Mouse (Mus musculus) brain, embryonic 14.5 days (tissue): ENCODE results near the gene Ccnd1.
A peak's percentile ranks its signal among the peaks of the same experiment; 100 is the strongest.

Experiments
- CTCF ChIP-seq: fragments of 200-500 bp; IDR thresholded peaks from 2 replicates; pipeline ENCODE4 v1.5.1; 2012; ENCODE audit warnings: inconsistent platforms, mild to moderate bottlenecking, moderate library complexity, borderline replicate concordance; ENCODE audit not compliant: insufficient read depth, insufficient read length; ENCODE audit errors: extremely low read depth
- POLR2A ChIP-seq: fragments of 200-500 bp; IDR thresholded peaks from 2 replicates; pipeline ENCODE4 v1.6.1; 2012; ENCODE audit warnings: mild to moderate bottlenecking, inconsistent platforms, borderline replicate concordance; ENCODE audit not compliant: poor library complexity, insufficient read depth, insufficient read length, severe bottlenecking; ENCODE audit errors: extremely low read depth

DNA sequence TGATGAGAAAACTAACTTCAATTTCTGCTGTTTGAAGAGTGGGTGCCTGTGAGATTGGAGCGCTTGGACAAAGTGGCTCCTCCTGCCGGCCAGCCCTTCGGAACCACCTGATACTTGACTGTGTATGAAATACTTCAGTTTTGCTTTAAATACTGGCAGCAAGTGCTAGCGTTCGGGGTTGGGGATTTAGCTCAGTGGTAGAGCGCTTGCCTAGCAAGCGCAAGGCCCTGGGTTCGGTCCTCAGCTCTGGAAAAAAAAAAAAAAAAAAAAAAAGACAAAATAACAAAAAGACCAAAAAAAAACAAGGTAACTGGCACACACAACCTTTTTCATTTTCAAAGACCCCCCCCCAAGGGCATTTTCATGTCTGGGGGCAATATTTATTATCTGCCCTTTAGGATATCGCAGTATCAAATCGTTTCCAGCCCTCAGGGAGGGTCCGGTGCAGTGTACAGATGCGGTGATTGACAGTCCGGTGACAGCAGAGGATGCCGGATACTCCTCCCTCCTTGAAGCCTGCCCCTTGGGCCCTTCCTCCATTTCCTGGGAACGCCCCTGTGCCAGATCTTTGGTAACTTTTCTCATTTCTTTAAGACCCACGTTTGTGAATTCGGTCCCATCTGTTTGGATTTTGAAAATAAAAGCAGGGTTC is 25.3 kb downstream of the Ccnd1 start:
- TF ChIP-seq CTCF (peak; percentile 17; the same call in 1 of the 2 replicates), POLR2A (no peak)
